Mouse (Mus musculus) monocyte, adult 59 days (primary cell): ENCODE data around the gene Amdhd1. TPM values are rescaled to one million over a fixed set of nuclear protein-coding genes. Genes with fewer than 3 reads are reported as not detected.

Experiments
- total RNA-seq, 2 experiments: library from RNA; stranded (reverse); gene quantifications; one replicate each; pipeline ENCODE4 v1.2.4; 2023

The Amdhd1 gene
- not detected for total RNA-seq

GRCm38 (mm10) chr10:93539775-93540430 is at the start of gene Amdhd1:
Gene Amdhd1, minus strand, starts transcription at chr10:93540033.

GRCm38 (mm10) chr10:93589281-93589848 is 49.5 kb upstream of the Amdhd1 start, which contains the start of gene Snrpf:
Gene Snrpf, minus strand, starts transcription at chr10:93589706.

GRCm38 (mm10) chr10:93540431-93541210 is 788 bp upstream of the Amdhd1 start, which contains the start of gene Ccdc38:
Gene Ccdc38, plus strand, starts transcription at chr10:93540632.

GRCm38 (mm10) chr10:93488066-93488827 is 51.6 kb downstream of the Amdhd1 start, which contains the start of gene Hal:
Gene Hal, plus strand, starts transcription at chr10:93488768.

Other genes with a start within 250 kb of the Amdhd1 start
- 10 to 100 TPM; 81.8 to 85.4 TPM for gene Elk3, start 228.9 kb downstream of the Amdhd1 start, total RNA-seq
- gene Lta4h, start 86.6 kb downstream of the Amdhd1 start, total RNA-seq = 10 to 100 TPM; 72.7 to 79.9 TPM
- 1 to 10 TPM; 1.9 to 2.9 TPM for gene Hal, start 51.3 kb downstream of the Amdhd1 start, total RNA-seq
- gene Ccdc38, start 599 bp upstream of the Amdhd1 start, total RNA-seq = not detected
- gene Snrpf, start 49.7 kb upstream of the Amdhd1 start, total RNA-seq = 10 to 100 TPM in 1 of 2 experiments, 1 to 10 TPM in 1; 7.5 to 13.6 TPM
- under 1 TPM; 0.21 to 0.36 TPM for gene Ntn4, start 100.6 kb upstream of the Amdhd1 start, total RNA-seq